Mouse (Mus musculus) gastrocnemius, postnatal 36 days (tissue): Measurements from ENCODE around the gene Tceanc2. TPM values are rescaled to one million over a fixed set of nuclear protein-coding genes. Genes with fewer than 3 reads are reported as not detected.

Source experiments
- DNase-seq, 2 experiments: peaks; one replicate each; pipeline ENCODE4 v3.0.0; 2022
- intact Hi-C: fragments of 180-260 bp; cut with DNase I; formaldehyde crosslinking; loops from one replicate; pipeline ENCODE4 v1.15.1; 2025
- total RNA-seq, 2 experiments: library from RNA; stranded (reverse); gene quantifications; 2 replicates each; pipeline ENCODE4 v1.2.3; 2021

Tceanc2 gene
- total RNA-seq, 2 experiments from 2014 or later = 9.6 to 10.4 TPM

DNA sequence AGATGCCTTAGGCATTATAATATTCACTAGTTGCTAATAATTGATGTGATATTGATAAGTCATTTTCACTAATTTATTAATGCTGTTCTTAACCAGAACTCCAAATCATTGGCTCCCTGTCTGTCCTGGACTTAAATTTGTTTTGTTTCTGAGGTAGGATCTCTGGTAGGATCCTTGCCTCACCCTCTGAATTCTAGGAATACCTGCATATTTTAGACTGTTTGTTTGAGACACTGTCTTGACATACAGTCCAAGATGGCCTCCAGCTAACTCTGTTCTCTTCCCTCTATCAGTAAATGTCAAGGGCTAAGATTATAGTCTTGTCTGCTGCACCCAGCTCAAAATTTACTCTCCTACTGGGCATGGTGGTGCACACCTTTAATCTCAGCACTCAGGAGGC is 1.8 kb upstream of the Tceanc2 start:
- no peak for DNase-seq
- intact Hi-C loops = no loop called here

DNA sequence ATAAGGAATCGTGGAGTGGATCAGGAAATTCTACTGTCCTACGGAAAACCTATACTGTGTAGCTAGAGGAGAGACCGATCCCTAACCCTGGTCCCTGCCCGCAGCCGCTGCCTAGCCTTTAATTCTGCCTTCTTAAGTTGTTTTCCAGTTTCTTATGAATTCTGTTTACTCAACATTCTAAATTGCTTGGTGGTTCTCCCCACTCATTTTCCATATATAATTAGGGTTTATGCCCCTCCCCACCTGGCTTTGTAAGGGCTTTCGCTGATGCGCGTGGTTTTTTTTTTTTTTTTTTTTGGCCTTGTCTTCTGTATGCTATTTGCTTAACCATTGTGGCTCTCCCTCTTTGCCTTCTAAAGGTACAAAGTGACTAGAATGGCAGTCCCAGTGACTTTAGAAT is 645 bp upstream of the Tceanc2 start:
- intact Hi-C loops = no loop called here
- DNase-seq = no peak

GRCm38 (mm10) chr4:107178182-107178829 is 610 bp downstream of the Tceanc2 start, which contains the start of gene Tmem59:
Gene Tmem59, plus strand, starts transcription at chr4:107178399.
- peak; percentile 97 to 98 for DNase-seq
- intact Hi-C loops = no loop called here

GRCm38 (mm10) chr4:107177506-107177905 is 1.4 kb downstream of the Tceanc2 start:
- intact Hi-C loops = no loop called here
- DNase-seq = no peak

- intact Hi-C loops = no loop called here
- DNase-seq = no peak
These were observed 11.1 kb downstream of the Tceanc2 start for GRCm38 (mm10) chr4:107167798-107168197.

DNA sequence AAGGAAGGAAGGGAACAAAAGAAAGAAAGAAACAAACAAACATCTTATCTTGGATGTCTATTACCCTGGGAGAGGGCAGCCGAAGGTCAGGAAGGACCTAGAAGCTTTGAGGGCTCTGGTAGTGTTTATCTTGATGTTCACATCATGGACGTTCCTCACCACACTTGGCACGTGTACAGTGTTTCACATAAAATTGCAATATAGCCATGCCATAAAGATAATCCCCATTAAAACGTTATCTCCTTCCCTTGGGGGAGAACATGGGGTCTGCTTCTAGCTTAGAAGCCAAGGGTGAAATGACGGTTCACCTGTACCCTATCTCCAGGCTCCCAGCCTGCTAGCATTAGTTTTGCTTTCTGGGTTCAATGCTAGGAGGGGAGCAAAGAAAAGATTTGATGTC is 12.2 kb downstream of the Tceanc2 start:
- intact Hi-C loops = no loop called here
- DNase-seq = no peak

- peak in 1 of 2 experiments; percentile 59 for DNase-seq
- intact Hi-C loops = loop anchor here (2.0 to 5.0 kb wide), 5 partner anchors 177 to 417 kb away; partner anchors contain the start of genes Acot11 and Ssbp3
These were observed 14.9 kb downstream of the Tceanc2 start for GRCm38 (mm10) chr4:107163756-107164587.

- intact Hi-C loops = loop anchor here (2.0 to 5.0 kb wide), 5 partner anchors 176 to 416 kb away; partner anchors contain the start of genes Acot11 and Ssbp3
- no peak for DNase-seq
These were observed 15.6 kb downstream of the Tceanc2 start for GRCm38 (mm10) chr4:107163341-107163740.

DNA sequence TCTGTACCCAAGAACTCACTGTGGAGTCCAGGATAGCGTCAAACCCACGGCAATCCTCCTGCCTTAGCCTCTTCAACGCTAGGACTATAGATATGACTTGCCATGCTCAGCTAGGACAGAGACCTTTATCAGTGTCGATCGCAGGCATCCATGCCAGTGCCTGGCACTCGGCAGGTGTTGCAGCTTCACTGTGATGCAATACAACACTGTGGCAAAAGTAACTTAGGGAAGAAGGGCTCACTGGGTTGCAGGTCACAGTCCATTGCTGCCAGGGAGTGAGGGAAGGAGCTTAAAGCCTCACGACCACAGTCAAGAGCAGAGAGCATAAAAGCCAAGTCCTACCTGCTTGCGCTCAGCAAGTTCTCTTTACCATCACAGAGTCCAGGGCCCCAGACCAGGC is 18.7 kb downstream of the Tceanc2 start:
- intact Hi-C loops = loop anchor here (5.0 kb wide), 4 partner anchors 173 to 413 kb away; partner anchors contain the start of genes Acot11 and Ssbp3
- no peak for DNase-seq

- no peak for DNase-seq
- intact Hi-C loops = loop anchor here (10.0 kb wide), 1 partner anchor 544 kb away; the partner anchor contains the start of gene Lexm
These were observed 19.6 kb downstream of the Tceanc2 start for GRCm38 (mm10) chr4:107159166-107159773.

DNA sequence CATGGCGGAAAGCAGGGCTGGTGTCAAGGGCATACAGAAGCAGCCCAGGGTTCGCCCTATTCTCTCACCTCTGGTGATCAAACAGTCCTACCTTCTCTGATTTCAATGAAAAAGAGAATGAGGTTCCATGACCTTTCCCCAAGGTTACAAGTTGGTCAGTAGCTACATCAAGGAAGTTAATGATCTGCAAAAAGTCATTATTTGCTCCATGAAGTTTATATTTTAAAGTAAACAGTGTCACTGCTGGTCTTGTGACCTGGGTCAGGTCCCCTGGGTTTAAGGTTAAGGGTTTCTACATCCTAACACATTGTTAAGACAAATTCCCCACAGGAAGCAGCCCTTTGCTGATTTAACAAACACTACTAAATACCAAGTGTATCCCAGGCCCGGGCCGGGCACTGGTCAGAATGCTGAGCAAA is 21.9 kb downstream of the Tceanc2 start:
- DNase-seq = no peak
- intact Hi-C loops = loop anchor here (10.0 kb wide), 1 partner anchor 542 kb away; the partner anchor contains the start of gene Lexm

GRCm38 (mm10) chr4:107152571-107152970 is 26.3 kb downstream of the Tceanc2 start:
- intact Hi-C loops = loop anchor here (10.0 kb wide), 1 partner anchor 538 kb away; the partner anchor contains the start of gene Lexm
- DNase-seq = no peak

DNA sequence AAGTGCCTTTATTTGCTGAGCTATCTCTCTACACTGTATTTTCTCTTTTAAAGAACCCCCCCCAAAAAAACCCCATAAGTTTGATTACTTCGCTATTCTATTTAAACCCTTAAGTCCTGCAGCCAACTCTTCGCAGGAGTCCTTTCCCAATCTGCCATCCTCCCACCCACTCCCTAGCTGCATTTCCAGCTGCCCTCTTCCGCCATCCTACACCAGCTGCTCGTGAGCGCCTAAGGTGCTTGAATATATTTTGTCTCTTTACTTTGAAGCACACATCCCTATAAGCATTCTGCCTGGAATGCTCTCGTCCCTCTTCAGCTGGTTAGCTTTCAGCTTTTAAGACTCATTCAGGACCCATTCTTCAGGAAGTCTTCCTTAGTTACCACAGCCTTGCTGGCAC is 27.9 kb downstream of the Tceanc2 start:
- intact Hi-C loops = loop anchor here (10.0 kb wide), 1 partner anchor 536 kb away; the partner anchor contains the start of gene Lexm
- DNase-seq = no peak

- no peak for DNase-seq
- intact Hi-C loops = no loop called here
These were observed 35.4 kb downstream of the Tceanc2 start for GRCm38 (mm10) chr4:107143511-107143910.

GRCm38 (mm10) chr4:107139836-107140631 is 38.9 kb downstream of the Tceanc2 start:
- intact Hi-C loops = no loop called here
- no peak for DNase-seq

GRCm38 (mm10) chr4:107138948-107139835 is 39.7 kb downstream of the Tceanc2 start:
- intact Hi-C loops = no loop called here
- no peak for DNase-seq

DNA sequence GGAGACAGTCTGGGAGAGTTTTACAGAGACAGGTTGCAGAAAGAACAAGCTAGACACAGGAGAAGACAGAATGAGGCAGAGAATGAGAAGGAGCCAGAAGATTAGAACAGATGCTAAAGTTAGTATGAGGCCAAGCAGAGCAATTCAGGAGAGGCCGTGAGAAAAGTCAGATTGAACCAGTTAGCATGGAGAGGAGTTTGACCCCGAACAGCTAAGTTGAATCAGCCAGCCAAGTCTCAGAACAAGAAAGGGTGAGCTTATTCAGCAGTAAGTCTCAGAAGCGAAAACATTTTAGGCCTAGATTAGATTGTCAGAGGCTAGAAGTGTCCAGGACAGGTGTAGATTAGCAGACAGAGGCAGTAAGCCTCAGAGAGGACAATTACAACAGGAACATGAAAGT is 42.4 kb downstream of the Tceanc2 start:
- intact Hi-C loops = no loop called here
- DNase-seq = no peak

GRCm38 (mm10) chr4:107135663-107136062 is 43.3 kb downstream of the Tceanc2 start:
- intact Hi-C loops = no loop called here

GRCm38 (mm10) chr4:107134891-107135290 is 44.0 kb downstream of the Tceanc2 start:
- intact Hi-C loops = no loop called here
- DNase-seq = no peak

More at GRCm38 (mm10) chr4:107135663-107136062, 43.3 kb downstream of the Tceanc2 start:
- no peak for DNase-seq
